Comparison of ENCODE assay signal across 19 mouse cellular contexts in the genomic region with DNA sequence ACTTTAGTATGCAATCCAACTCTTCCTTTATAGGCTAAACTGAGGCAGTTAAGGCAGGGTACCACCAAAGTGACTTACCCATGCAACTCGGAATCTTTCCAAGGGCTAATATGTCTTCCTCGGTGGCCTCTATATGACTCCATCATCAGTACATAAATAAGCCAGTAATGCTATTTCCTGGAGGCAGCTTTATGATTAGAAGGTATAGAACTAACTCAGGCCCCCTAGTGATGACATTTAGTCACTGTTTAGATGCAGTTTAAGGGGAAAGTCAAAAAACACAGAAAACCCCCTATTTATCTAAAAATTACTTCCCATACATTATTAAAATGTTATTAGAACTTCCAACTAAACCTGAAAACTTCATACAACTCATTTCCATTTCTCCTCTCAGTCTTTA.
DNase-seq lines count a peak whose midpoint lies in the region; ATAC-seq lines count a peak whose summit lies in the region.
"Had no signal": no experiment of that assay in that cellular context is flagged by ENCODE, and none has a peak within 500 bp of the region (broad histone marks: within the 10 kb centered on the region; RNA-seq: fewer than 3 reads in every experiment).

No protein-coding gene starts in this region.

- DNase-seq in 416B (ENCODE audit: low read depth) (peak; percentile 28), adipocyte (ENCODE audit: low spot score) (no peak)
- DNase-seq in left cerebral cortex, adult 9 months (ENCODE audit: low spot score in 2 of 2): no peak
- DNase-seq in adrenal gland, adult 8-10 months: no peak
- DNase-seq in urinary bladder, adult 18-20 months (ENCODE audit: low spot score in 2 of 2): no peak
- DNase-seq: adrenal gland, postnatal 25 days; cerebellum, adult 2 months; cerebellum, adult 9-11 months; cerebellum, postnatal 25 days; forebrain, postnatal 0 days; gastrocnemius, adult 2 months; gastrocnemius, postnatal 14 days; heart, adult 11 months; kidney, adult 18-20 months had no signal

- peak; percentile 62 for ATAC-seq in CD4-positive, CD25-positive, alpha-beta regulatory T cell, adult 4 months
- peak; percentile 74 for ATAC-seq in activated CD4-positive, CD25-positive, alpha-beta regulatory T cell, adult 4 months
- peak; percentile 52; the same call in 1 of the 2 replicates for ATAC-seq in megakaryocyte progenitor cell, adult 5-6 weeks (replicated peaks; ENCODE audit: poor library complexity)
- ATAC-seq: forebrain, embryonic 14.5 days; forebrain, postnatal 0 days; intestine, embryonic 16.5 days had no signal
